Mouse (Mus musculus): ENCODE data around the gene 6030408B16Rik.

The 6030408B16Rik gene

GRCm38 (mm10) chr15:101298550-101298949 is 5.5 kb downstream of the 6030408B16Rik start:
- DNase-seq = peak in 1 of 2 experiments; percentile 49

DNA sequence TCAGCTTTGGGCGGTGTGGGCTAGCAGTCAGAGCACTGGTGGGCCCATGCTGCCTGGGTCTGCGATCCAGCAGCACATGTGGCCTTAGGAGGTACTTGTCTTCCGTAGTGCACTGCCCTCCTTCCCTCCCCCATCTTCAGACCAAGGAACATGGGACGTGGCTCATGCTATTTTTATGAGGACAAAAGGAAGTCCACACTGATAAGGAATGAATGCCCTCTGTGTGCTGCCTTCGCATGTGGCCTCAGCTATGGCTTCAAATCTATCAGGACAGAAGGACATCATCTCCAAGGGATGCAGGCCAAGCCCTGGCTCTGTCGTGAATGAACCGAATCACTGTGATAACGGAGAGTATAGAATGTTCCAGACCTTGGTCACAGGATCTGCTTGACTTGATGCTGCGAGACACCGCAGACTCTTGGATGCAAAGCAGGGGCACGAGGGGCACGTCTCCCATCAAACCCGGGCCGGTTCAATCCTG is 6.5 kb downstream of the 6030408B16Rik start:
- no peak for DNase-seq

DNA sequence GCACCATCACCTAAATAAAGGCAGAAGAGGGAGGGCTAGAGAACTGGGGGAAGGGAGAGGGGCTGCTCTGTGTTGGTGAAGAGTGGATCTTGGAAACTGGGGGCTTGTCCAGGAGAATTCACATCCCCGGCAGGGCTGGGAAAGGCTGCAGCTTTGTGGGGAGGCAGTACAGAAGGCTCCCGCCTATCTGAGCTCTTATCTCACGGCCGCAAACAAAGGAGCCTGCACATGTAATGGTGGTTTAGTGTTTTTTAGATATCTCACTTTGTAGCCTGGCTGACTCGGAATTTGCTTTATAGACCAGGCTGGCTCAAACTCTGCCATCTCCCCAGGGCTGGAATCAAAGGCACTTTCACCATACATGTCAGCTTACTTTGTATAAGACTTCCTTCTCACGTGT is 7.1 kb downstream of the 6030408B16Rik start:
- no peak for DNase-seq

DNA sequence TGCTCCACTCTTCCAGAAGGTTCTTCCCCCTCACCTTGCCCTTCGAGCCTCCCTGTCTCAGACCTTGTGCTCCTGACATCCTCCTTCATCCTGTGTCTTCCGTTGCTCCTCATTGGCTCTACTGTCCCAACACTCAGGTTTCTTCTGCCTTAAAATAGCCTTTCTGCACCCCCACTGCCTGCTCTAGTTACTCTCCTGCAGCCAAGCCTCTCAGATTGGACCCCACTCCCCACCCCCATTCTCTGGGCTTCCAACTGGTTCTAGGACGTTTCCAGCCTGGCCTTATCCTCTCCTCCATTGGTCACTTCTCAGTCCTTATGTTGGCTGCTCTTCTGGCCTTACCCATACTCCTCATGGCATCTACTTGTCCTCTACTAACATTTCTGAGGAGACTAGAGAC is 9.2 kb downstream of the 6030408B16Rik start:
- DNase-seq = no peak

DNA sequence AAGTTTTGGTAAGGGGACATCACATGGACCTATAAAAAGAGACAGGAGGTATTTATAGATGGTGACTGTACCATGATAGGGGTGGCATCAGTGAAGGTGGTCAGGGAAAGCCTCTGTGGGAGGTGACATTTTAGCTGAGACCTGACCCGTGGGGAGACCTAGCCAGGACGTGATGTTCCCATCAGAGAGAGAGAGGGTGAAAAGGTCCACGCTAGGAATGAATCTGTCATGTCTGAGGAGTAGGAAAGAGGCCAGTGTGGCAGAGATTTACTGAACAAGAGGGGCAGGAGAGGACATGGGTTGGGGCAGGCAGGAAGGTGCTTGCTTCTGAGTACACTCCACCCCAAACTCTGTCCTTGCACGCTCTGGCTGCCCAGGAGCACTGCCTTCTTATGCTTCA is 10.8 kb downstream of the 6030408B16Rik start:
- no peak for DNase-seq

DNA sequence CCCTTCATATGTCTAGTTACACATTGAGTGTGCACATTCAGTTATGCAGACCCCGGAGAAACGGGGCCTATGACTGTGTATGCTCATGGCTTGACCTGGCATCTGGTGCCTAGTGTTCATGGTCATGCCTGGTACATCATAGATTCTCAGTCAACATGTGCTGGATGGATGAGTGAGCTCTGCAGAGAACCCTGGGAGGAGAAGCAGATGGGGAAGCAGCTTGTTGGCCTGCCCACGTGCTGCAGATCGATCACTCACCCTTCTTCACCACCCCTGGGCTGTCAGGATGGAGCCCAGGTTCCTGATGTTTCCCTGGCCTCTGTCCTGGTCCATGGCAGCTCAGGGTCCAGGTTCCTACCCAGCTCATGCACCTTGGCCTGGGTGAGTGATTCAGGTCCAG is 13.4 kb downstream of the 6030408B16Rik start:
- DNase-seq = no peak

- no peak for DNase-seq
Measured at GRCm38 (mm10) chr15:101308440-101309348, 15.7 kb downstream of the 6030408B16Rik start.

DNA sequence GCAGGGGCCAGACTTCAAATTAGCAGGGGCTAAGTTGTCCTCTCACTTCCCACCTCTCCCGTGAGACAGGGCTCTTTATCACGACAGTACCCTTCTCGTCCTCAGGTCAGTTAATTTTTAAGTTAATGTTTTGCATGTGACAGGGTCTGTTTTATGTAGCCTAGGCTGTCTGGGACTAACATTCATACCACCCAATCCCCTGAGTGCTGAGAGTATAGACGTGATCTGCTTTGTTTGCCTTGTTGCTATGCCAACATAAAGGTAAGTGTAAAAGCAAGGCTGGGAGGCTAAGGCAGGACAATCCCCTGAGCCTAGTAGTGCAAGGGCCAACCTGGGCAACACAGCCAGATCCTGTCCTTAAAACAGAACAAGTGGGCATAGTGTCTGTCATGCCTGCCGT is 16.5 kb downstream of the 6030408B16Rik start:
- no peak for DNase-seq

DNA sequence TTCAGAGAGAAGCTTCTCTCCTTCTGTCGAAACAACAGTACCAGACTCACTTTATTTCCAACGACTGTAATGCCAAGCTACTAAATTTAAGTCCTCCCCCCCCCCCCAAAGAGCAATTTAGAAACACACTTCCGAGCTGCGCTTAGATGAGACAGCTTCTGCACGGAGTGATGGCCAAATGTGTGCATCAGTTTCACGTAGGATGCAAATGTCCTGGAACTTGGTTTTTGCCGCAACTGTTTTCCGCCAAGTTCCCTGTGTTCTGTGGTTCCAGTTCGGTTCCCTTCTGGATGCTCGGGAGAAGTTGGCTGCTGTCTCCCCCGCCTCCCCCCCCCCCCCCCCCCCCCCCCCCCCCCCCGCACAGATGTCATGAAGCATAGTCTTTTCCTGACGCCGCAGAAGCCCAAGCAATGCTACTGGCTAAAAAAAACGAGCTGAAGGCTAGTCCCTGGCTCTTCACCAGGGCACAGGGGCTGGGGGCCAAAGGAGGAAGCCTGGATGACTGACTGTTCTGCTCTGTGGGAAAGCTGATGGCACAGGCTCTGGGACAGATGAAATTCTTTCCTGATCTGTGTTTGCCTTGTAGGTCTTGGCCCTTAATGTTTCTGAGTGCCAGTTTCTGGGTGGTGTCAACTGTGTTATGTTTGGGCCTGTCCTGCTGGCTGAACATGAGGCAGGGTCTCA is 18.2 kb downstream of the 6030408B16Rik start:
- no peak for DNase-seq

GRCm38 (mm10) chr15:101312006-101312405 is 19.0 kb downstream of the 6030408B16Rik start:
- DNase-seq = no peak

- no peak for DNase-seq
Measured at GRCm38 (mm10) chr15:101315378-101315777, 22.4 kb downstream of the 6030408B16Rik start.

DNA sequence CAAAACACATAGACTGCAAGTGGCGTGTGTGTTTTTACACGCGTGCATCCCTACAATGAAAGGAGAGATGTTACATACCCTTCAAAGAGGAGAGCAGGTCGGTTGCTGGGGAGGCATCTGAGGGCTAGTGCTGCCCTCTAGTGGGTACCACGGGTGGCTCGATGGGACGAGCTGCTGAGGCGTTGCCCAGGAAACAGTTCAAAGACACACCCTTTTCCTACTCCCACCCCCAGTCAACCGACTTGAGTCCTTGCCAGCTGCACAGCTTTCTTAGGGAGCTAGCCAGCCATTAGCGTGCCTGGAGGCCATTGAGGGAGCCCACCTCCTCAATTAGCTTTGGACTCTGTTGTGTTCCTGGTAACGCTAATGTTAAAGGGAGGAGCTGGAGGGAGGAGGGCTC is 22.8 kb downstream of the 6030408B16Rik start:
- peak; percentile 91 to 92 for DNase-seq

- no peak for DNase-seq
Measured at GRCm38 (mm10) chr15:101316279-101316912, 23.4 kb downstream of the 6030408B16Rik start.

DNA sequence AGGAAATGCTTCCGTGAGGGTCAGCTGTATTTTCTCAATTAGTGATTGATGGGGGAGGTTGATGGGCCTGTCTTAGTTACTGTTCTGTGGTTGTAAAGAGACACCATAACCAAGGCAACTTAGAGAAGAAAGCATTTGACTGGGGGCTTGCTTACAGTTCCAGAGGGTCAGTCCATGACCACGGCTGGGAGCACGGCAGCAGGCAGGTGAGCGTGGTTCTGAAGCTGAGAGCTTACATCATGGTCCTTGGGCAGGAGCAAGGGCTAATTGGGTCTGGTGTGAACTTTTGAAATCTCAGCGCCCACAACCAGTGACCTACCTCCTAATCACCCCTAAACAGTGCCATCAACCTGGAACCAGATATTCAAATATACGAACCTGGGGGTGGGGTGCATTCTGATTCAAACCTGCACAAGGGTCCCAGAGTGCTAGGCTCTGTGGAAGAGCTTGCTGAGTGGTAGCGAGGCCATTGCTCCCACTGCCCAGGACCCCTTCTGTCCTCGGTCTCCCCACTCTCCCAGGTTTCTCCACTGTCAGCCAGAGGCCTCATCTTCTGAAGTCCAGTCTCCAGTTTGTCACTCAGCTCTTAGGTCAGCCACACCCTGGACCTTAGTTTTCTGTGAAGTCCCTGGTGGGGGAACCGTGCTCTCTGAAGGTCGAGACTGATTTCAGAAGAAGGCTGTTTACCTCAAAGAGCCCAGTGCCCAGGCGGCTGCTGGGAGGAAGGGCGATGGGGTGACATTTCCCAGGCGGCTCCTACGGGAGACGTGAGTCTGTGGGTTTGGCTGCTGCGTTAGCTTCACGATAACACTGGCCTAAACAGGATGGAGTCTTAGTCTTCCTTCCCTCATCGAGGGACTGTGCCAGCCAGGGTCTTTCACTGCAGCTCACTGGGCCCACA is 24.2 kb downstream of the 6030408B16Rik start:
- no peak for DNase-seq

GRCm38 (mm10) chr15:101317814-101318500 is 24.9 kb downstream of the 6030408B16Rik start:
- DNase-seq = no peak

GRCm38 (mm10) chr15:101318889-101319765 is 26.1 kb downstream of the 6030408B16Rik start:
- peak; percentile 40 to 74 for DNase-seq

DNA sequence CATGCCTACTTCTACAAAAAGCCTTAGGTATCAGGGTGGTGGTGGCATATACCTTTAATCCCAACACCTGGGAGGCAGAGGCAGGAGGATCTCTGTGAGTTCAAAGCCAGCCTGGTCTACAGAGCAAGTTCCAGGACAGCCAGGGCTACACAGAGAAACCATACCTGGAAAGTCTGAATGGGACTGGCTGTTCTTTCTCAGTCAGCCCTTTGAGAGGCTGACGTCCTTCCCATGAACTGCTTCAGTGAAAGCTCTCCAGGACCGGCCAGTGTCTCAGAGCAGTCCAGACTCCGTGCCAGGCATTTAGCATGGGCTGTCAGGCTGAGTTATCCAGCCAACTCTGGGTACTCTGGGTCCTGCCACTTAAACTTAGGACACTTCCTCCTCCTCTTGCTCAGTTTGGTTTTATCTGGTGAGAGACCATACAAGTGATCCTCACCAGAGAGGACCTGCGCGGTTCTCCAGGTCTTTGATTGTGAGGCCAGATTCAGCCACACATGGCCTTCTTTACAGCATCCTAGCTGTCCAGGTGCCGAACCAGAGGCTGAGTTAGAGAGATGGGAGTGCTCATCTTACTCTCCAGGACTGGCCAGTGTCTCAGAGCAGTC is 27.1 kb downstream of the 6030408B16Rik start:
- DNase-seq = no peak

DNA sequence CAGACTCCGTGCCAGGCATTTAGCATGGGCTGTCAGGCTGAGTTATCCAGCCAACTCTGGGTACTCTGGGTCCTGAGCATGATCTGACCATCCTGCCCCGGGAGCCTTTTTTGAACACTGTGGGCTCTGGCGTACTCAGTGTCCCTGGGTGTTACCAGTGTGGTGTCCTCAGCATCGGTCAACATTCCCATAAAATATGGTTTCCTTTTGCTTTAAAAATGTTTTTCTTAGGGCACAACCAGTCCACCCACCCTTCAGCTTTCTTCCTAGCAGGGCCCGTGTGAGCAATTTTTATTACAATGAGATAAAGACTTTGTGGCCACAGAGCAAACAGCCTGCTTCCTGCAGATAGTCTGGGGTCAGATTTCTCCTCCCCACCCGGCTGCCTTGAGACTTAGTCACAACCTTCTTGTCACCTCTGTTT is 27.6 kb downstream of the 6030408B16Rik start:
- DNase-seq = peak; percentile 60 to 83

DNA sequence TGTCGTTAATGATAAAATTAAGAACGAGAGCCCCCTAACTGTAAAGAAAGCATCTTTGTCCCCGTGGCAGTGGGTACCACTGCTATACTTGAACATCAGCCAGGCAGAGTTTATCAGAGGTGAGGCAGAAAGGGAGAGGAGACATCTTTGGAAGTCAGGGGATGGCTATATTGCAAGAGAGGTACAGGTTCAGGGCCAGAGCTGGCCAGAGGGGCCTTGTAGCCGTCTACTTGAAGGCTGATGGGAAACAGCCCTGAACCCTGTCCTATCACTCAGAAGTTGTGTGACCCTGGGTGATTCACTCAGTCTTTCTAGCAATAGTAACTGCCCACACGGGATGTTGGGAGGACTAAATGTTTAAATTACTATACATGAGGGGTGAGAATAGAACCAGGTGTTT is 28.1 kb downstream of the 6030408B16Rik start:
- no peak for DNase-seq

DNA sequence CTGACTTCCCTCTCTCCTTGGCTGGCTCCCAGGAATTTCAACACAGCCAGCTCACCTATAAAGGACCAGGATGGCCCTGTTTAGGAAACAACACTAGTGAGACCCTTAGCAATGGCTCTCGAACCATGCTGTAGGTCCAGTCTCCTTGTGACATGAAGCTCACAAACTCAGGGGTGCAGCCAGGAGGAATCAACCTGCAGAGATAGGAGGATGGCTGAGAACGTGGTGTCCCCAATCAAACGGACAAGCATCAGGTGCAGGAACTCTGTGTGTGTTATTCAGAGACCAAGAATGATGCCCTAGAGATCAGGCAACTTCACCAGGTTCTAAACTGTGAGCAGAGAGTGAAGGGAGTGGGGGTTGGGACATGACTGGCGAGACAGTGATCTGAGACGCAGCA is 29.1 kb downstream of the 6030408B16Rik start:
- no peak for DNase-seq
